Mouse (Mus musculus) embryo, embryonic 10.5 days (tissue): ENCODE measurements around the gene Rad50.

ENCODE experiments used
- DNase-seq: peaks from one replicate; pipeline ENCODE4 v3.0.0-alpha.2; 2015; ENCODE audit warnings: low spot score

Gene Rad50

DNA sequence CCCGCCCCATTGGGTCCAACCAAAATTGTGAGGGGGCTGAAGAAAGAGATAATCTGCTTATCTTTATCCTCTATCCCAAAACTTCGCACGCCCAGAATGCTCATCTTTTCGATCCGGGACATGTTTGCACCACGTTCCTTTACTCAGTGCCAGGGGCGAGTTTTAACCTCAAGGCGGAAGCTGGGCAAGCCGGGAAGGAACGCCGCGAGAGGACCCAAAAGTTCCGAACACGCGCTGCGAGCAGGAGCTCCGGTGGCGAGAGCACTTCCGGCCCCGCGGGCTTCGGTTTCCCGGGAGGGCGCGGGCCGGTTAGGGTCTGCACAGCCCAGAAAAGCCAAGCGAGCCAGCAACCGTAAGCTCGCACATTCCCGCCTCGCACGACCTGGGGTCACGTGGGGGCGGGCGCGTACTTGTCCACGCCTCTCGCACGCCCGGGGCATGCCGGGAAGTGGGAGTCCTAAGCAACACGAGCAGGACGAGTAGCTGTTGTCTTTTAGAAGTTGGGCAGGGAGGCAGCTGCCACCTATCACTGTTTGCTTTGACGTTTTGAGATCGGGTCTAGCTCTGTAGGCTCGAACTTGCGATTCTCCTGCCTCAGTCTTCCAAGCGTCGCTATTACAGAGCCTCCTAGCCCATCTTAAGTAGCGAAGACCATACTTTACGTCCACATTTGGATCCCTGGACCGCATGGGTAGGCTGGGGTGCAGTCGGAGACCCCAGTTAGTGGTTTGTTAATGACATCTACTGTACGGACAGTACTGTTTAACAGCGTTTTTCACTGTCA, at the start of gene Rad50:
Gene Rad50 (minus strand): TSS at position 386 of the 784 bp plus-strand sequence.
- peak; percentile 93 for DNase-seq

DNA sequence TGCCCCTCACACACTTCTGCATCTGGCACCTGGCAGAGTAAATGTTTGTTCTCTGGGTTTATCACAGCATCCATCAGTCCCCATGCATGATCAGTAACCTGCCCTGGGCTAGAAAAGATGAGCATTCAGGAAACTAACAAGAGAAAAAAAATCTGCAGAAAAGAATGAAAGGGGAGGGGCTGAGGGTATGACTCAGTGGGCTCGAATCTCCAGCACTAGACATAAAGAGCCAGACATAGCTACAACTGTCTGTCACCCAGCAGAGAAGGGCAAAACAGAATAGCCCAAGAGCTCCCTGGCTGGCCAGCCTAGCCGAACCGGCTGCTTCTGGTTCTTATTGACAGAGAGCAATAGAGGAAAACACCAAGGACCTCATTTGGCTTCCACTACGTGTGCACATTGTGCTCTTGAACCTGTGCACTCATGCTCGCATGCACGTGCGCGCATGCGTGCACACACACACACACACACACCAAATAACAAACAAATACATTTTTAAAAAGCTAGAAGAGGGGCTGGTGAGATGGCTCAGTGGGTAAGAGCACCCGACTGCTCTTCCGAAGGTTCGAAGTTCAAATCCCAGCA, 48.0 kb upstream of the Rad50 start:
- DNase-seq = no peak

- DNase-seq = no peak
Measured at GRCm38 (mm10) chr11:53749716-53750352, 42.7 kb upstream of the Rad50 start.

DNA sequence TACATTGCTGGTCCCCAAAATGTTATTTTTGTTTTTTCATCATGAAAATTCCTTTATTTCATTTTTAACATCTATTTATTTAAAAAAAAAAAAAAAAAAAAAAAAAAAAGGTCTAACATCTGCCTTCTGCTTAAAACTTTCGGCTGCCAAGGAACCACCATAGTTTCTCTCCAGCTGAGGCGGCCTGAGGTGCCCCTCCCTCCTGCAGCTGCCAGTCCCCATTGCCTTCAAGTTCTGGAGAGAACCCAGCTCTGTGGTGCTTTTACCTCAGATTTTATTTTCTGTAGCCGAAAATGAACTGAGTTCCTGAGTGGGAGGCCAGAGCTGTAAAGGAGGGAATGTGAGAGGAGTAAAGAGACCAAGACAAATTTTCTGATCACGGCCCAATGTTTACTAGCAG, 42.2 kb upstream of the Rad50 start:
- no peak for DNase-seq

DNA sequence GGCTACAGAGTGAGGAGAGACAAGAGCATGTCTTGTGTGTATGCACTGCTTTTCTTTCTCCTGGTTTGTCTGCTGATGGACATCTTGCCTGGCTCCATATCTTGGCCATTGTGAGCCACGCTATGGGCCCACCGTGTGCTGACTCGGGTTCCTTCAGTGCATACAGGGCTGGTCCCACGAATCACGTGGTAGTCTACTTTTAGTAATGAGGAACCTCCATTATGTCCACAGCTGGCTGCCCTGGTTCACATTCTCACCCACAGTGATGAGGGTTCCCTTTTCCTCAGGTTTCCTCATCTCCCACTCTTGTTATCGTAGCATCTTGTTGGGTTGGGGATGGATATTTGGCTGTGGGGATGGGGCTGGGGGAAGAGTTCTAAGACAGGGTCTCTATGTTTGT, 41.5 kb upstream of the Rad50 start:
- DNase-seq = no peak

- no peak for DNase-seq
Measured at GRCm38 (mm10) chr11:53747985-53748384, 40.9 kb upstream of the Rad50 start.

- no peak for DNase-seq
Measured at GRCm38 (mm10) chr11:53745260-53745659, 38.1 kb upstream of the Rad50 start.

- peak; percentile 35 for DNase-seq
Measured at GRCm38 (mm10) chr11:53742353-53742752, 35.2 kb upstream of the Rad50 start.

- DNase-seq = peak; percentile 64
Measured at GRCm38 (mm10) chr11:53737573-53737946, 30.4 kb upstream of the Rad50 start.

- peak; percentile 85 for DNase-seq
Measured at GRCm38 (mm10) chr11:53736771-53737572, 29.9 kb upstream of the Rad50 start.

DNA sequence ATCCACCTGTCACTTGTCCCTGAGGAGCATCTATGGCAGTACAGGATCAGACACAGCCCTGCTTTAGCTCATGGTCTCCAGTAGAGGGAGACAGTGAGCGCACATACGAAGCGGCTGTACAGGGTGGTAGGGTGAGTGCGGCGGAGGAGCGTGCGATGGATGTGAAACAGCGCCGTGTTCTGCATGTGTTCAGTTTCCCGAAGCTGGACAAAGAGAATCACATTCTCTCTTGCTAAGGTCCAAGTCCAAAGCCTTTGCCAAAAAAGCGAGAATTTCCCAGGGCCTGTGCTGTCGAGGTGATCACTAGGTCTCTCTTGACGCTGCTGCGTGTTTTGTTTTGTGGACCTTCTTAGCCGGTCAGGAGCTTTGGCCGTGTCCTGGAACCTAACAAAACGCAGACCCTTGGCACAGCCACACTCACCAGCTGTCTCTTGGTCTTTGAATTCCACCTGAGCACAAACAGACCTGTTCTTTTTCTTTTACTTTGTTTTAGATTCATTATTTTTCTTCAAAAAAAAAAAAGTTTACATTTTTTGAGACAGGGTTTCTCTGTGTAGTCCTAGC, 28.6 kb upstream of the Rad50 start:
- DNase-seq = peak; percentile 89

GRCm38 (mm10) chr11:53734970-53735681, 28.0 kb upstream of the Rad50 start:
- no peak for DNase-seq

- DNase-seq = no peak
Measured at GRCm38 (mm10) chr11:53734431-53734830, 27.3 kb upstream of the Rad50 start.

GRCm38 (mm10) chr11:53733824-53734223, 26.7 kb upstream of the Rad50 start:
- DNase-seq = no peak

DNA sequence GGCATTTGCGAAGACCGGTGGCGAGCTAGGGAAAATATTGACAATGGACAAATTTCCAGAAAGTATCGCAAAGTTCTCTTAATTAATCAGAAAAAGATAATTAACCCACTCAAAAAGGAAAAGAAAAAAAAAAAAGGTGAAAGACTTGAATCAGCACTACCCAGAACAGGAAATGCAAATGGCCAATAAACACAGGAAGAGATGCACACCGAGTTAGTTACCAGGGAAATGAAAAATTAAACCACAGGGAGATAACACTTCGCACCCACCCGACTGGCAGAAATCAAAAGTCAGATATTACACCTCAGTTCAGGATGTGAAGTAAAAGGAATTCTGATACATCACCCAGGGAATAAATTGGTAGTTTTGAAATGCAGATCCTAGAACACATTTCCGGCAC, 25.1 kb upstream of the Rad50 start:
- DNase-seq = no peak

- DNase-seq = no peak
Measured at GRCm38 (mm10) chr11:53731457-53731856, 24.3 kb upstream of the Rad50 start.

DNA sequence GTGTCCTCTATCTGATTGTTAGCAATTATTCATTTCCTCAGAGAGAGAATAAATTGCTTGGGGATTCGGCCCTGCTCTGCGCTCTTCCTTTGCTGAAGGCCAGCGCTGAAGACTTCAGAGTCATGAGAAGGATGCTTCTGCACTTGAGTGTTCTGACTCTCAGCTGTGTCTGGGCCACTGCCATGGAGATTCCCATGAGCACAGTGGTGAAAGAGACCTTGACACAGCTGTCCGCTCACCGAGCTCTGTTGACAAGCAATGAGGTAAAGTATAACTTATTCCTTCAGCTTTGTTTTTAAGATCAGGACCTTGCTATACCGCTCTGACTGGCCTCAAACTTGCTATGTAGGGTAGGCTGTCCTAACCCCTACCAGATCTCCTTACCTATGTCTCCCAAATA, 13.6 kb upstream of the Rad50 start, which contains the start of gene Il5:
Gene Il5 (plus strand): TSS at position 80 of the 400 bp plus-strand sequence.
- DNase-seq = no peak

GRCm38 (mm10) chr11:53719701-53720100, 12.6 kb upstream of the Rad50 start:
- no peak for DNase-seq

DNA sequence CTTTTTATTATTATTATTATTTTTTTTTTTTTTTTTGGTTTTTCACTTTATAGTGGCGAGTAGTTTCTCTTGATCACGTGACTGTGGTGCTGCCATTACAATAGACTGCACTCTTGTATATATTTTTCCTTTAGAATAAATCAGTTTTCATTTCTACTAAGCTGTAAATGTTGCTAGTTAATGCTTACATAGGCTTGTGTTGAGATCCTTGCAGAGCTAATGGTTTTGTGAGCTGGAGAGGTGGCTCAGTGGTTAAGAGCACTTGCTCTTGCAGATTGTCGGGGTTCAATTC, 545 bp upstream of the Rad50 start:
- DNase-seq = no peak

GRCm38 (mm10) chr11:53706236-53706933, 734 bp downstream of the Rad50 start:
- DNase-seq = peak; percentile 69

- no peak for DNase-seq
Measured at GRCm38 (mm10) chr11:53699351-53699750, 7.8 kb downstream of the Rad50 start.
